Mouse (Mus musculus) layer of hippocampus, adult 11-12 months (tissue): ENCODE results near the gene Ankrd23.

Experiments
- DNase-seq: peaks from one replicate; pipeline ENCODE4 v3.0.0; 2022; ENCODE audit warnings: low spot score

Ankrd23 gene

GRCm38 (mm10) chr1:36545382-36545781 is 8.7 kb upstream of the Ankrd23 start:
- DNase-seq, result no peak

GRCm38 (mm10) chr1:36542925-36543324 is 6.2 kb upstream of the Ankrd23 start:
- DNase-seq, result no peak

- no peak for DNase-seq
These were observed 5.2 kb upstream of the Ankrd23 start for GRCm38 (mm10) chr1:36541844-36542243.

- no peak for DNase-seq
These were observed 4.1 kb upstream of the Ankrd23 start for GRCm38 (mm10) chr1:36540807-36541206.

GRCm38 (mm10) chr1:36540132-36540531 is 3.4 kb upstream of the Ankrd23 start:
- no peak for DNase-seq

- DNase-seq, result no peak
These were observed 2.5 kb upstream of the Ankrd23 start, which contains the start of gene Gm42417 for GRCm38 (mm10) chr1:36539186-36539585. Gm42417 (minus strand) TSS chr1:36539429.

- no peak for DNase-seq
These were observed 2.0 kb upstream of the Ankrd23 start for GRCm38 (mm10) chr1:36538727-36539126.

- no peak for DNase-seq
These were observed 320 bp downstream of the Ankrd23 start for GRCm38 (mm10) chr1:36536397-36536728.

GRCm38 (mm10) chr1:36535477-36536396 is 946 bp downstream of the Ankrd23 start:
- no peak for DNase-seq

- DNase-seq, result no peak
These were observed 2.1 kb downstream of the Ankrd23 start for GRCm38 (mm10) chr1:36534595-36535058.

GRCm38 (mm10) chr1:36533546-36533945 is 3.1 kb downstream of the Ankrd23 start:
- no peak for DNase-seq

GRCm38 (mm10) chr1:36531461-36531860 is 5.2 kb downstream of the Ankrd23 start:
- no peak for DNase-seq

GRCm38 (mm10) chr1:36530962-36531361 is 5.7 kb downstream of the Ankrd23 start:
- DNase-seq, result no peak

GRCm38 (mm10) chr1:36530485-36530884 is 6.2 kb downstream of the Ankrd23 start:
- DNase-seq, result no peak

- DNase-seq, result no peak
These were observed 6.8 kb downstream of the Ankrd23 start for GRCm38 (mm10) chr1:36529875-36530274.

- no peak for DNase-seq
These were observed 7.4 kb downstream of the Ankrd23 start for GRCm38 (mm10) chr1:36529274-36529673.

GRCm38 (mm10) chr1:36528351-36528750 is 8.3 kb downstream of the Ankrd23 start:
- DNase-seq, result no peak

GRCm38 (mm10) chr1:36526903-36527302 is 9.8 kb downstream of the Ankrd23 start:
- DNase-seq, result no peak

GRCm38 (mm10) chr1:36525774-36526173 is 10.9 kb downstream of the Ankrd23 start:
- DNase-seq, result no peak

- no peak for DNase-seq
These were observed 12.6 kb downstream of the Ankrd23 start for GRCm38 (mm10) chr1:36524058-36524457.

GRCm38 (mm10) chr1:36523332-36524013 is 13.2 kb downstream of the Ankrd23 start:
- DNase-seq, result no peak

- no peak for DNase-seq
These were observed 14.5 kb downstream of the Ankrd23 start for GRCm38 (mm10) chr1:36522210-36522609.

GRCm38 (mm10) chr1:36519626-36520025 is 17.1 kb downstream of the Ankrd23 start:
- no peak for DNase-seq
